Mouse (Mus musculus): ENCODE measurements around the gene Ascl3. TPM values are rescaled to one million over a fixed set of nuclear protein-coding genes. Genes with fewer than 3 reads are reported as not detected.

The Ascl3 gene
- polyA plus RNA-seq, 1 experiment from 2014 or later: 0.33 TPM

- 34% methylated on average over 4 of the region's 4 CpGs for WGBS
- ATAC-seq (ENCODE audit: insufficient read depth, low FRiP score, low read depth): no peak
- no peaks in the 10 kb centered on the region for H3K27me3 ChIP-seq (replicated peaks)
- no peak overlapping the region for H3K27ac ChIP-seq
- no peak overlapping the region for H3K4me3 ChIP-seq (replicated peaks)
- no peaks in the 10 kb centered on the region for H3K9me3 ChIP-seq
- no peak overlapping the region for H3K4me2 ChIP-seq
- H3K9ac ChIP-seq: no peak overlapping the region
- H3K4me1 ChIP-seq: 0 out of 2 replicates have a peak, but pooled peaks cover 2% of the 10 kb centered on the region
- no peaks in the 10 kb centered on the region for H3K36me3 ChIP-seq
Observed at GRCm38 (mm10) chr7:109707023-109707785, 24.3 kb downstream of the Ascl3 start.

GRCm38 (mm10) chr7:109704461-109704860, 27.1 kb downstream of the Ascl3 start:
- 0 out of 2 replicates have a peak, but pooled peaks cover 2% of the 10 kb centered on the region for H3K4me1 ChIP-seq
- H3K4me2 ChIP-seq: peak overlapping the region; percentile 81
- ATAC-seq (ENCODE audit: insufficient read depth, low FRiP score, low read depth): no peak
- H3K9me3 ChIP-seq: no peaks in the 10 kb centered on the region
- H3K27ac ChIP-seq: peak overlapping the region; percentile 79; the same call in 1 of the 2 replicates
- no peak overlapping the region for H3K9ac ChIP-seq
- H3K27me3 ChIP-seq (replicated peaks): no peaks in the 10 kb centered on the region
- H3K36me3 ChIP-seq: no peaks in the 10 kb centered on the region
- peak overlapping the region; percentile 73 for H3K4me3 ChIP-seq (replicated peaks)
- 54% methylated on average over 3 of the region's 3 CpGs for WGBS

DNA sequence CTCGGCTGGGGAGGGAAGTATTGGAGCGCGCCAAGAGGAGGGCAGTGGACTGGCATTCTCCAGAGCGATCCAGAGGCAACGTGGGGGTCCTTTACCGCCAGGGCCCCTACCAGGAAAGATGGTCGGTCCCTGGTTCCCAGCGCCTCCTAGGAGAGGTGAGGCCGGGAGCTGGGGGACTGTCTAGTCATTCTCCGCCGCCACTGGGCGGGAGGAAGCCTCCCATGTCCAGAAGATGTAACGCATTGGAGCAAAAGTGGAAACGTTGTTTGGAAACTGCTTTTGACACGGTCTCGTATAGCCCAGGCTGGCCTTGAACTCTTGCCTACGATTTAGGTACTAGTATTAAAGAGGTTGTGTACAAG, 27.5 kb downstream of the Ascl3 start:
- peak overlapping the region; percentile 81 for H3K4me2 ChIP-seq
- H3K27me3 ChIP-seq (replicated peaks): no peaks in the 10 kb centered on the region
- H3K27ac ChIP-seq: peak overlapping the region; percentile 79
- peak overlapping the region; percentile 73 for H3K4me3 ChIP-seq (replicated peaks)
- no peak for ATAC-seq (ENCODE audit: insufficient read depth, low FRiP score, low read depth)
- H3K9ac ChIP-seq: peak overlapping the region; percentile 80
- H3K36me3 ChIP-seq: no peaks in the 10 kb centered on the region
- 0 out of 2 replicates have a peak, but pooled peaks cover 2% of the 10 kb centered on the region for H3K4me1 ChIP-seq
- no peaks in the 10 kb centered on the region for H3K9me3 ChIP-seq
- under 1% methylated on average over 17 of the region's 17 CpGs for WGBS

- peak; percentile 95 for ATAC-seq (ENCODE audit: insufficient read depth, low FRiP score, low read depth)
Observed at GRCm38 (mm10) chr7:109703190-109704015, 28.1 kb downstream of the Ascl3 start, which contains the start of the genes St5 and Akip1. TSS of gene St5 (minus strand) at chr7:109703605. TSS of gene Akip1 (plus strand) at chr7:109703690.

GRCm38 (mm10) chr7:109702721-109703120, 28.8 kb downstream of the Ascl3 start:
- Histone ChIP-seq H3K27me3 (replicated peaks) (no peaks in the 10 kb centered on the region), H3K4me1 (0 out of 2 replicates have a peak, but pooled peaks cover 2% of the 10 kb centered on the region), H3K9ac (no peak overlapping the region), H3K27ac (no peak overlapping the region), H3K4me3 (replicated peaks) (no peak overlapping the region), H3K4me2 (no peak overlapping the region), H3K9me3 (no peaks in the 10 kb centered on the region), H3K36me3 (no peaks in the 10 kb centered on the region)
- ATAC-seq (ENCODE audit: insufficient read depth, low FRiP score, low read depth): no peak
- WGBS: 50% methylated on average over 4 of the region's 4 CpGs

More at GRCm38 (mm10) chr7:109703190-109704015, 28.1 kb downstream of the Ascl3 start, which contains the start of the genes St5 and Akip1:
- H3K9me3 ChIP-seq: no peaks in the 10 kb centered on the region
- WGBS: 1% methylated on average over 61 of the region's 61 CpGs
- peak within 1 kb of the TSS; percentile 73 for H3K4me3 ChIP-seq (replicated peaks)
- H3K36me3 ChIP-seq: no peaks in the 10 kb centered on the region
- H3K27me3 ChIP-seq (replicated peaks): no peaks in the 10 kb centered on the region
- H3K9ac ChIP-seq: peak within 1 kb of the TSS; percentile 80
- peak within 1 kb of the TSS; percentile 81 for H3K4me2 ChIP-seq
- H3K4me1 ChIP-seq: 0 out of 2 replicates have a peak, but pooled peaks cover 2% of the 10 kb centered on the region
- peak within 1 kb of the TSS; percentile 79 for H3K27ac ChIP-seq

GRCm38 (mm10) chr7:109700213-109700612, 31.3 kb downstream of the Ascl3 start:
- ATAC-seq (ENCODE audit: insufficient read depth, low FRiP score, low read depth): no peak
- H3K4me1 ChIP-seq: 0 out of 2 replicates have a peak, but pooled peaks cover 2% of the 10 kb centered on the region
- H3K9me3 ChIP-seq: no peaks in the 10 kb centered on the region
- H3K27ac ChIP-seq: no peak overlapping the region
- H3K4me3 ChIP-seq (replicated peaks): no peak overlapping the region
- H3K36me3 ChIP-seq: no peaks in the 10 kb centered on the region
- H3K9ac ChIP-seq: no peak overlapping the region
- H3K27me3 ChIP-seq (replicated peaks): no peaks in the 10 kb centered on the region
- no peak overlapping the region for H3K4me2 ChIP-seq

DNA sequence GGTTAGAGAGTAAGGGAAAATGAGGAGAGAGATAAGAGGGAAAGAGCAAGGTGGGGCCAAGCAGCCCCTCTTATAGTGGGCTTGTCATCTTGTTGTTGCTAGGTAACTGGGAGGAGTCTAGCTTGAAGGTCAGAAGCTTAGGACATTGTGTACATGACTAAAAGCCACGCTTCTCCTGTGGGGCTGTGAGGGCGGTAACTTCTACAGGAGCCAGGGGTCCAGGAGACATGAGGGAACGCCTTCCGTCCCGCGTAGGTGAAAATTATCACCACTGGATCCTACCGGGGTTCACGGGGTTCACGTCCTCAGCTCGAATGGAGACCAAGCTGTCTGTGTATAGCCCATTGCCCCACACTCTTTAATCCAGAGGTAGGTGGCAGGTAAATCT, 36.2 kb downstream of the Ascl3 start:
- Histone ChIP-seq H3K9me3 (no peaks in the 10 kb centered on the region), H3K36me3 (no peaks in the 10 kb centered on the region), H3K4me3 (replicated peaks) (no peak overlapping the region), H3K4me1 (no peaks in the 10 kb centered on the region), H3K27ac (no peak overlapping the region), H3K4me2 (no peak overlapping the region), H3K9ac (no peak overlapping the region), H3K27me3 (replicated peaks) (no peaks in the 10 kb centered on the region)
- WGBS: 88% methylated on average over 10 of the region's 10 CpGs
- ATAC-seq (ENCODE audit: insufficient read depth, low FRiP score, low read depth): no peak

DNA sequence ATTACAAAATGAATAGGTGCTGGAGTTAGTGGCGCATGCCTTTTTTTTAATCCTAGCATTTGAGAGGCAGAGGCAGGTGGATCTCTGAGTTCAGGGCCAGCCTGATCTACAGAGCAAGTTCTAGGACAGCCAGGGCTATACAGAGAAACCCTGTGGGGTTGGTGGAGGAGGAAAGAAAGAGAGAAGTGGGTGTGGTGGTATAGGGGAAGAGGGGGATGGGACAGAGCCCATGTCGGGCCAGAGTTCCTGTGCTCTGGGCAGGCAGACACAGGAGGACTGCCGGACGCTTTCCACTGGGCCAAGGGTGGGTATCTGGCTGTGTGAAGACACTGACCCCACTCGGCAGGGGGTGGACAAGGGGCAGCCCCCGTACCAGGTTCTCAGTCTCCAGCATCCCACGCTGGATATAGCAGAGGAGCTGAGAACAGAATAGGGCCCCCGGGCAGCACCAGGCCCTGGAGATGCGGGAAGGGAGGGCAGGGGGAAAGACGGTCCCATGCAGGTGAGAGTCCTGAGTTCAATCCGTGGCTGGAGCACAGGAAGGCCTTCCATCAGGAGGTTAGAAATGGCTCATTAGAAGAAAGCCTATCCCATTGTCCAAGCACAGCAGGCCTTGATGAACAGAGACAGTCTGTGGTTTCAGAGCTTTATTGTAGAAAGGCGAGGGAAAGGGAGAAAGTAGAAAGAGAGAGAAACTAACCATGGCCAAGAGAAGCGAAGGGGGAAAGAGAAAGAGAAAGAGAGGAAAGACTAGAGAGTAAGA, 36.8 kb downstream of the Ascl3 start:
- no peak overlapping the region for H3K4me2 ChIP-seq
- WGBS: 84% methylated on average over 13 of the region's 13 CpGs
- H3K27me3 ChIP-seq (replicated peaks): no peaks in the 10 kb centered on the region
- H3K4me3 ChIP-seq (replicated peaks): no peak overlapping the region
- H3K9ac ChIP-seq: no peak overlapping the region
- H3K9me3 ChIP-seq: no peaks in the 10 kb centered on the region
- H3K36me3 ChIP-seq: no peaks in the 10 kb centered on the region
- peak; percentile 39; the same call in 1 of the 2 replicates for ATAC-seq (ENCODE audit: insufficient read depth, low FRiP score, low read depth)
- no peak overlapping the region for H3K27ac ChIP-seq
- H3K4me1 ChIP-seq: no peaks in the 10 kb centered on the region

- Histone ChIP-seq H3K9ac (no peak overlapping the region), H3K36me3 (no peaks in the 10 kb centered on the region), H3K27me3 (replicated peaks) (no peaks in the 10 kb centered on the region), H3K4me2 (no peak overlapping the region), H3K27ac (no peak overlapping the region), H3K9me3 (no peaks in the 10 kb centered on the region), H3K4me3 (replicated peaks) (no peak overlapping the region), H3K4me1 (no peaks in the 10 kb centered on the region)
- WGBS: 62% methylated on average over 5 of the region's 5 CpGs
- no peak for ATAC-seq (ENCODE audit: insufficient read depth, low FRiP score, low read depth)
Observed at GRCm38 (mm10) chr7:109690961-109691360, 40.6 kb downstream of the Ascl3 start.

DNA sequence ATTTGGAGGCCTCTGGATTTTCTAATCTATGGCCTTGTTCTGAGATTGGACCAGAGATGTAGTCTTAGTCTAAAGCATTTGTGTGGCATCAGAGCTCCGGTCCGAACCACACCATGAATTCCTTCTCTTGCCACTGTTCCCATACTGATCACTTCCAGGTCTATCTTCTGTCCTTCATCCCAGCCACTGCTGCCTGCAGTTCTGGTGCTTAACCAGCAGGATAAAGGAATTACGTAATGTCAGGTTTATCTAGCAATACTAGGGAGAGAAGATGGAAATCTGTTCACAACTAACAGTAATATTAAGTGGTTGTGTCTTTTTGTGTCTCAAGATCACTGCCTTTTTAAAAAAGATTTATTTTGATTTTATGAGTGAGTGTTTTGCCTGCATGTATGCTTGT, 41.4 kb downstream of the Ascl3 start:
- Histone ChIP-seq H3K4me2 (no peak overlapping the region), H3K27me3 (replicated peaks) (no peaks in the 10 kb centered on the region), H3K36me3 (no peaks in the 10 kb centered on the region), H3K9ac (no peak overlapping the region), H3K4me3 (replicated peaks) (no peak overlapping the region), H3K9me3 (no peaks in the 10 kb centered on the region), H3K4me1 (0 out of 2 replicates have a peak, but pooled peaks cover 3% of the 10 kb centered on the region), H3K27ac (no peak overlapping the region)
- 85% methylated on average over 3 of the region's 3 CpGs for WGBS
- no peak for ATAC-seq (ENCODE audit: insufficient read depth, low FRiP score, low read depth)

GRCm38 (mm10) chr7:109686585-109687128, 44.9 kb downstream of the Ascl3 start:
- no peaks in the 10 kb centered on the region for H3K36me3 ChIP-seq
- H3K4me1 ChIP-seq: 0 out of 2 replicates have a peak, but pooled peaks cover 3% of the 10 kb centered on the region
- no peak overlapping the region for H3K4me3 ChIP-seq (replicated peaks)
- no peak overlapping the region; the same call in 1 of the 2 replicates for H3K4me2 ChIP-seq
- no peak overlapping the region for H3K27ac ChIP-seq
- no peaks in the 10 kb centered on the region for H3K27me3 ChIP-seq (replicated peaks)
- H3K9ac ChIP-seq: no peak overlapping the region
- H3K9me3 ChIP-seq: no peaks in the 10 kb centered on the region
- no peak for ATAC-seq (ENCODE audit: insufficient read depth, low FRiP score, low read depth)
- 24% methylated on average over 9 of the region's 9 CpGs for WGBS

Measured in stomach, embryonic 15.5 days (tissue).